Mouse (Mus musculus): ENCODE results near the gene Phyhd1. TPM values are rescaled to one million over a fixed set of nuclear protein-coding genes. Genes with fewer than 3 reads are reported as not detected.
A peak's percentile ranks its signal among the peaks of the same experiment; 100 is the strongest.

The Phyhd1 gene
- polyA plus RNA-seq, 1 experiment from 2014 or later, result 7.2 TPM

- Histone ChIP-seq H3K9me3 (replicated peaks; ENCODE audit: control insufficient read depth, low read length, poor library complexity, severe bottlenecking) (no peaks in the 10 kb centered on the region), H3K4me3 (ENCODE audit: low read depth, low read length) (no peak overlapping the region), H3K4me1 (ENCODE audit: control insufficient read depth, insufficient read depth, low read length) (0 out of 2 replicates have a peak, but pooled peaks cover 2% of the 10 kb centered on the region), H3K27me3 (ENCODE audit: control insufficient read depth, insufficient read depth, low read depth, low read length) (no peaks in the 10 kb centered on the region), H3K36me3 (ENCODE audit: control insufficient read depth, insufficient read depth, low read length) (peaks cover 30% of the 10 kb centered on the region), H3K4me2 (ENCODE audit: low read length) (no peak overlapping the region), H3K27ac (ENCODE audit: low read length) (no peak overlapping the region), H3K9ac (ENCODE audit: low read depth, low read length) (no peak overlapping the region)
- 91% methylated on average over 4 of the region's 4 CpGs for WGBS
- no peak for ATAC-seq
These were observed 4.8 kb upstream of the Phyhd1 start for GRCm38 (mm10) chr2:30261064-30261736.

GRCm38 (mm10) chr2:30261921-30262839 is 3.8 kb upstream of the Phyhd1 start:
- WGBS, result 85% methylated on average over 18 of the region's 18 CpGs
- Histone ChIP-seq H3K9ac (ENCODE audit: low read depth, low read length) (no peak overlapping the region), H3K27me3 (ENCODE audit: control insufficient read depth, insufficient read depth, low read depth, low read length) (no peaks in the 10 kb centered on the region), H3K4me2 (ENCODE audit: low read length) (no peak overlapping the region), H3K36me3 (ENCODE audit: control insufficient read depth, insufficient read depth, low read length) (peaks cover 21% of the 10 kb centered on the region), H3K4me1 (ENCODE audit: control insufficient read depth, insufficient read depth, low read length) (0 out of 2 replicates have a peak, but pooled peaks cover 2% of the 10 kb centered on the region), H3K4me3 (ENCODE audit: low read depth, low read length) (no peak overlapping the region), H3K27ac (ENCODE audit: low read length) (no peak overlapping the region), H3K9me3 (replicated peaks; ENCODE audit: control insufficient read depth, low read length, poor library complexity, severe bottlenecking) (no peaks in the 10 kb centered on the region)
- ATAC-seq, result no peak

GRCm38 (mm10) chr2:30262840-30263441 is 3.1 kb upstream of the Phyhd1 start:
- Histone ChIP-seq H3K4me2 (ENCODE audit: low read length) (no peak overlapping the region), H3K9ac (ENCODE audit: low read depth, low read length) (no peak overlapping the region), H3K27ac (ENCODE audit: low read length) (peak overlapping the region; percentile 28; the same call in 1 of the 2 replicates), H3K27me3 (ENCODE audit: control insufficient read depth, insufficient read depth, low read depth, low read length) (no peaks in the 10 kb centered on the region), H3K4me1 (ENCODE audit: control insufficient read depth, insufficient read depth, low read length) (0 out of 2 replicates have a peak, but pooled peaks cover 2% of the 10 kb centered on the region), H3K9me3 (replicated peaks; ENCODE audit: control insufficient read depth, low read length, poor library complexity, severe bottlenecking) (no peaks in the 10 kb centered on the region), H3K36me3 (ENCODE audit: control insufficient read depth, insufficient read depth, low read length) (peaks cover 14% of the 10 kb centered on the region), H3K4me3 (ENCODE audit: low read depth, low read length) (no peak overlapping the region)
- WGBS, result 42% methylated on average over 4 of the region's 4 CpGs
- ATAC-seq, result peak; percentile 66

GRCm38 (mm10) chr2:30263811-30264210 is 2.2 kb upstream of the Phyhd1 start:
- H3K4me3 ChIP-seq (ENCODE audit: low read depth, low read length), result no peak overlapping the region
- H3K4me2 ChIP-seq (ENCODE audit: low read length), result no peak overlapping the region
- no peak overlapping the region for H3K27ac ChIP-seq (ENCODE audit: low read length)
- H3K9ac ChIP-seq (ENCODE audit: low read depth, low read length), result no peak overlapping the region
- H3K4me1 ChIP-seq (ENCODE audit: control insufficient read depth, insufficient read depth, low read length), result 0 out of 2 replicates have a peak, but pooled peaks cover 2% of the 10 kb centered on the region
- H3K27me3 ChIP-seq (ENCODE audit: control insufficient read depth, insufficient read depth, low read depth, low read length), result no peaks in the 10 kb centered on the region
- peaks cover 11% of the 10 kb centered on the region for H3K36me3 ChIP-seq (ENCODE audit: control insufficient read depth, insufficient read depth, low read length)
- WGBS, result 96% methylated on average over 6 of the region's 6 CpGs
- H3K9me3 ChIP-seq (replicated peaks; ENCODE audit: control insufficient read depth, low read length, poor library complexity, severe bottlenecking), result no peaks in the 10 kb centered on the region
- no peak for ATAC-seq

GRCm38 (mm10) chr2:30264671-30265519 is 1.1 kb upstream of the Phyhd1 start:
- Histone ChIP-seq H3K4me3 (ENCODE audit: low read depth, low read length) (no peak overlapping the region), H3K4me2 (ENCODE audit: low read length) (no peak overlapping the region), H3K4me1 (ENCODE audit: control insufficient read depth, insufficient read depth, low read length) (0 out of 2 replicates have a peak, but pooled peaks cover 2% of the 10 kb centered on the region), H3K9ac (ENCODE audit: low read depth, low read length) (no peak overlapping the region), H3K9me3 (replicated peaks; ENCODE audit: control insufficient read depth, low read length, poor library complexity, severe bottlenecking) (no peaks in the 10 kb centered on the region), H3K36me3 (ENCODE audit: control insufficient read depth, insufficient read depth, low read length) (peaks cover 12% of the 10 kb centered on the region), H3K27me3 (ENCODE audit: control insufficient read depth, insufficient read depth, low read depth, low read length) (no peaks in the 10 kb centered on the region), H3K27ac (ENCODE audit: low read length) (peak overlapping the region; percentile 61; the same call in 1 of the 2 replicates)
- no peak for ATAC-seq
- 78% methylated on average over 7 of the region's 7 CpGs for WGBS

- Histone ChIP-seq H3K27ac (ENCODE audit: low read length) (peak overlapping the region; percentile 61), H3K9me3 (replicated peaks; ENCODE audit: control insufficient read depth, low read length, poor library complexity, severe bottlenecking) (no peaks in the 10 kb centered on the region), H3K9ac (ENCODE audit: low read depth, low read length) (no peak overlapping the region), H3K4me2 (ENCODE audit: low read length) (no peak overlapping the region; the same call in 1 of the 2 replicates), H3K4me1 (ENCODE audit: control insufficient read depth, insufficient read depth, low read length) (0 out of 2 replicates have a peak, but pooled peaks cover 2% of the 10 kb centered on the region), H3K27me3 (ENCODE audit: control insufficient read depth, insufficient read depth, low read depth, low read length) (no peaks in the 10 kb centered on the region), H3K4me3 (ENCODE audit: low read depth, low read length) (no peak overlapping the region), H3K36me3 (ENCODE audit: control insufficient read depth, insufficient read depth, low read length) (peaks cover 9% of the 10 kb centered on the region)
- ATAC-seq, result no peak
- WGBS, result 14% methylated on average over 4 of the region's 4 CpGs
These were observed 464 bp downstream of the Phyhd1 start for GRCm38 (mm10) chr2:30266392-30266941.

GRCm38 (mm10) chr2:30267466-30267865 is 1.5 kb downstream of the Phyhd1 start:
- no peak for ATAC-seq
- 98% methylated on average over 2 of the region's 2 CpGs for WGBS
- H3K9me3 ChIP-seq (replicated peaks; ENCODE audit: control insufficient read depth, low read length, poor library complexity, severe bottlenecking), result no peaks in the 10 kb centered on the region

GRCm38 (mm10) chr2:30268371-30268770 is 2.4 kb downstream of the Phyhd1 start:
- no peaks in the 10 kb centered on the region for H3K9me3 ChIP-seq (replicated peaks; ENCODE audit: control insufficient read depth, low read length, poor library complexity, severe bottlenecking)
- WGBS, result 65% methylated on average over 4 of the region's 4 CpGs
- no peak overlapping the region for H3K4me2 ChIP-seq (ENCODE audit: low read length)

More at GRCm38 (mm10) chr2:30267466-30267865, 1.5 kb downstream of the Phyhd1 start:
- no peak overlapping the region for H3K4me2 ChIP-seq (ENCODE audit: low read length)
- H3K36me3 ChIP-seq (ENCODE audit: control insufficient read depth, insufficient read depth, low read length), result peaks cover 4% of the 10 kb centered on the region
- H3K27ac ChIP-seq (ENCODE audit: low read length), result no peak overlapping the region
- 0 out of 2 replicates have a peak, but pooled peaks cover 2% of the 10 kb centered on the region for H3K4me1 ChIP-seq (ENCODE audit: control insufficient read depth, insufficient read depth, low read length)
- no peaks in the 10 kb centered on the region for H3K27me3 ChIP-seq (ENCODE audit: control insufficient read depth, insufficient read depth, low read depth, low read length)
- H3K9ac ChIP-seq (ENCODE audit: low read depth, low read length), result no peak overlapping the region
- H3K4me3 ChIP-seq (ENCODE audit: low read depth, low read length), result no peak overlapping the region

More at GRCm38 (mm10) chr2:30268371-30268770, 2.4 kb downstream of the Phyhd1 start:
- H3K4me3 ChIP-seq (ENCODE audit: low read depth, low read length), result no peak overlapping the region
- H3K4me1 ChIP-seq (ENCODE audit: control insufficient read depth, insufficient read depth, low read length), result 0 out of 2 replicates have a peak, but pooled peaks cover 2% of the 10 kb centered on the region
- no peaks in the 10 kb centered on the region for H3K27me3 ChIP-seq (ENCODE audit: control insufficient read depth, insufficient read depth, low read depth, low read length)
- H3K27ac ChIP-seq (ENCODE audit: low read length), result no peak overlapping the region
- no peak overlapping the region for H3K9ac ChIP-seq (ENCODE audit: low read depth, low read length)
- H3K36me3 ChIP-seq (ENCODE audit: control insufficient read depth, insufficient read depth, low read length), result peaks cover 4% of the 10 kb centered on the region
- no peak for ATAC-seq

All from midbrain, embryonic 16.5 days (tissue).